Mouse (Mus musculus) bone marrow, adult 2 months (tissue): ENCODE measurements at regions not wholly inside any gene's neighbourhood (a gene's known extent, or its start where the extent isn't known, plus 50 kb on each side); places are given as distances from the start of the nearest gene placed in this dataset.

Experiments
- H3K27ac ChIP-seq: fragments of 200-500 bp; 2 replicates; pipeline ENCODE4 v1.5.1; 2012; ENCODE audit warnings: low read depth, mild to moderate bottlenecking, control low read depth, inconsistent platforms, low read length; ENCODE audit not compliant: control insufficient read depth, poor library complexity, insufficient read depth
- H3K4me1 ChIP-seq: fragments of 200-500 bp; 2 replicates; pipeline ENCODE4 v1.6.1; 2011; ENCODE audit warnings: low read length; ENCODE audit not compliant: control insufficient read depth, insufficient read depth
- H3K4me3 ChIP-seq: fragments of 200-500 bp; replicated peaks from 2 replicates; pipeline ENCODE3; 2011; ENCODE audit warnings: mild to moderate bottlenecking, low read depth, low read length, control low read depth; ENCODE audit not compliant: control insufficient read depth
- CTCF ChIP-seq: fragments of 200-500 bp; IDR thresholded peaks from 2 replicates; pipeline ENCODE4 v1.5.1; 2011; ENCODE audit warnings: low read length, control low read depth; ENCODE audit not compliant: control insufficient read depth, insufficient read depth
- POLR2A ChIP-seq: fragments of 200-500 bp; IDR thresholded peaks from 2 replicates; pipeline ENCODE4 v1.6.1; 2011; ENCODE audit warnings: low read depth, mild to moderate bottlenecking, control low read depth, low read length, borderline replicate concordance; ENCODE audit not compliant: control insufficient read depth
- WGBS: fragments of 180-500 bp; shearing (Covaris S2); methylation state at CpG from one replicate; pipeline ENCODE4 v1.1.7; 2018; 5-methylcytosine and 5-hydroxymethylcytosine counted together

- Histone ChIP-seq H3K4me1 (no peaks in the 10 kb centered on the region), H3K4me3 (no peak overlapping the region), H3K27ac (no peak overlapping the region)
- 73% methylated on average over 5 of the region's 5 CpGs for WGBS
- TF ChIP-seq CTCF (no peak), POLR2A (no peak)
Observed at GRCm38 (mm10) chr7:111215586-111215985, 132.8 kb upstream of the Eif4g2 start.

- H3K4me1 ChIP-seq = no peaks in the 10 kb centered on the region
- WGBS = 78% methylated on average over 6 of the region's 6 CpGs
- H3K27ac ChIP-seq = no peak overlapping the region
- no peak overlapping the region for H3K4me3 ChIP-seq
- no peak for TF ChIP-seq POLR2A
Observed at GRCm38 (mm10) chr7:111214226-111214906, 131.5 kb upstream of the Eif4g2 start.

DNA sequence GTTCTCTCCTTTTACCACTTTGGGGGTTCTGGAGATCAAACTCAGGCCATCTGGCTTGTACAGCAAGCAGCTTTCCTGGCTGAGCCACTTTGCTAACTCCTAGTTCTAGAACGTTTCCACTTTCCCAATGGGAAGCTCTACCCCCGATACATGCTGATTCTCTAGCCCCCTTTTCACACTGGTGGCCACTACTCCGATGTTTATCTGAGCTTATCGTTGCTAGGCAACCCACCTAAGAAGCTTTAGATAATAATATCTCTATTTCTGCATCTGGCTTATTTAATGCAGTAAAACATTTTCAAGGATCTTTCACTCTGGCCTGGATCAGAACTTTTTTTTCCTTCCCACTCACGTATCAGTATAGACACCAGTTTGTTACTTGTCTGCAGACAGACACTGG lies 129.4 kb upstream of the Eif4g2 start:
- no peak for TF ChIP-seq CTCF
- no peak for TF ChIP-seq POLR2A
- Histone ChIP-seq H3K4me1 (no peaks in the 10 kb centered on the region), H3K4me3 (no peak overlapping the region), H3K27ac (no peak overlapping the region)
- WGBS = 80% methylated on average over 5 of the region's 5 CpGs

DNA sequence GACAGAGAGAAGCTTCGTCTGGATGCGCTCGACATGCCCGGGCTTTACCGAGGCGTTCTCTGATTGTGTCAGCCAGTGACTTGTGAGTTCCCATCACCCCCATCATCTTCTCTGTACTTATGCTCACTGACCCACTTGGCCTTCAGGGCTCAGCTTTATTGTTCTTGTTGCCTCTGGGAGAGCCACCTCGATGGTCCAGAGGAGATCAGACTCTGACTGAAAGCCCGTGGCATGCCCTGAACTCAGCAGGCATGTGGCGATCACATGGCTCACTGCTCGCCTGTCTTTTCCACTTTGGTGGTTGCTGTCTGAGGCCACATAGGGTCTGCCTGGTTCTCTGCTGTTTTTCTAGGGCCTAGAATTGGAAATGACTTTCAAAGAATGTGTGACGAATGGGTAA lies 128.8 kb upstream of the Eif4g2 start:
- Histone ChIP-seq H3K4me1 (no peaks in the 10 kb centered on the region), H3K27ac (no peak overlapping the region), H3K4me3 (no peak overlapping the region)
- TF ChIP-seq POLR2A (no peak), CTCF (no peak)
- WGBS = 81% methylated on average over 11 of the region's 11 CpGs

- H3K4me3 ChIP-seq = no peak overlapping the region
- WGBS = 89% methylated on average over 8 of the region's 8 CpGs
- no peak overlapping the region for H3K27ac ChIP-seq
- TF ChIP-seq POLR2A (no peak), CTCF (no peak)
- H3K4me1 ChIP-seq = no peaks in the 10 kb centered on the region
Observed at GRCm38 (mm10) chr7:111210282-111210681, 127.5 kb upstream of the Eif4g2 start.

DNA sequence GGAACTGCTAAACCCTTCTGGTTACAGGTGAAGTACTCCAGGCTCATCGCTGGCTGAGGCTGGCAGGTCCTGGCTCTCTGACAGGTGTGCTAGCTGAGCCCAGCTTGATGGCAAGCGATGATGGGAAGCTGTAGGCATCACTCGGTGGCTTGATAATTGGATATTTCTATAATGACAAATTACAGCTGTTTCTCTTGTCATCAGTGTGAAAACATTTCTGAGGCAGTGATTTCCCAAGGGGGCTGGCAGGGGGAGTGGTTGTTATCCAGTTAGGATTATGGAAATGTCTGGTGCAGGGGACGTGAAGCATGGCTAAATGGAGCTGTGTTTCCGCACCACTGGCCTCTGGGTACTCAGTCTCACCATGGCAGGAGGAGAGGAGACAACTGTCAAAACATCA lies 123.0 kb upstream of the Eif4g2 start:
- Histone ChIP-seq H3K4me1 (no peaks in the 10 kb centered on the region), H3K4me3 (no peak overlapping the region), H3K27ac (no peak overlapping the region)
- WGBS = 85% methylated on average over 5 of the region's 5 CpGs
- no peak for TF ChIP-seq POLR2A
- no peak for TF ChIP-seq CTCF

DNA sequence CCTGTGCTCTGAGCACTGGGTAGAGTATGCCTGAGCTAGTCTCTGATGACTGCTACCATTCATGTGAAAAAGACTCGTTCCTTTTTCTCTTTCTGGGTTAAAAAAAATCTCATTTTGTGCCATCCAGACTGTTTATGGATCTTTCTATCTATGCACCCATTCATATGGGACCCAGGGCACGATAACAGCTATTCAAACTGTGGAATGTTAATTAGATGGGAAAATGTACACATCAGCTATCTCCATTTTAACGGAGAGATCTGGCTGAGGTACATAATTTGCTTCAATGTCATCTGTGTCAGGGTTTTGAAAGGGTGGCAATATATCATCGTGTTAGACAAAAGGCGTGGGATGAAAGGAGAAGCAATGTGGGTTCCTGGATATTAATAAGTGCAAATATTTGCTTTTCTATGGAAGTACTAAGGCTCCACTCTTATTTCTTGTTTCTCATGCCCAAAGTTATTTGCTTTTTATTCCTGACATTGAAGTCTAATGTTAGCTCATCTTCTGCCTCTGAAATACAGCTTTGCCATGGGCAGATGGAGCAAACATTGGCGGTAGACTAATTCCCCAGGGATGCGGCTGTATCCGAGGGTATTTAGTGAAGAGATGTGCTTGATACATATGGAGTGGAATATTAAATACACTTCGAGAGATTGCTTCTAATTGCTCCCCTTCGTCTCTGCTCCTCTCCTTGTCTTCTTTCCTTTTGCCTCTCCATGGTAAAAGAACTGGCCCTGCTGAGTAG lies 116.0 kb upstream of the Eif4g2 start:
- 80% methylated on average over 10 of the region's 10 CpGs for WGBS
- Histone ChIP-seq H3K4me1 (no peaks in the 10 kb centered on the region), H3K27ac (no peak overlapping the region), H3K4me3 (no peak overlapping the region)
- TF ChIP-seq POLR2A (no peak), CTCF (no peak)

GRCm38 (mm10) chr7:111191674-111192073 lies 108.8 kb upstream of the Eif4g2 start:
- 79% methylated on average over 4 of the region's 4 CpGs for WGBS
- Histone ChIP-seq H3K27ac (no peak overlapping the region), H3K4me3 (no peak overlapping the region), H3K4me1 (no peaks in the 10 kb centered on the region)
- TF ChIP-seq POLR2A (no peak), CTCF (no peak)
